Mouse (Mus musculus) G1E (cell line): ENCODE measurements around the gene Kifc1.

Experiments
- CTCF ChIP-seq: IDR thresholded peaks from 2 replicates; pipeline ENCODE4 v1.5.1; 2012; ENCODE audit warnings: low read depth, low read length, inconsistent platforms, mixed read lengths
- GATA1 ChIP-seq: IDR thresholded peaks from 2 replicates; pipeline ENCODE4 v1.6.1; 2012; ENCODE audit warnings: borderline replicate concordance, low read length, inconsistent platforms, mixed read lengths
- POLR2AphosphoS5 ChIP-seq: IDR thresholded peaks from 2 replicates; pipeline ENCODE4 v1.6.1; 2012; ENCODE audit warnings: low read depth, low read length, inconsistent platforms; ENCODE audit not compliant: insufficient replicate concordance

- no peak for TF ChIP-seq CTCF
- TF ChIP-seq GATA1, result no peak
- no peak for TF ChIP-seq POLR2AphosphoS5
These were observed 11.2 kb upstream of the Kifc1 start for GRCm38 (mm10) chr17:33901653-33902052.
